Comparison of ENCODE assay signal across 37 mouse cellular contexts in genomic region chr6:97082336-97082735, GRCm38 (mm10). TPM values are rescaled to one million over a fixed set of nuclear protein-coding genes. Genes with fewer than 3 reads are reported as not detected.
"Had no signal": no experiment of that assay in that cellular context is flagged by ENCODE, and none has a peak within 500 bp of the region (broad histone marks: within the 10 kb centered on the region; RNA-seq: fewer than 3 reads in every experiment).

No protein-coding gene starts in this region.

- H3K4me3 ChIP-seq: limb, embryonic 10.5 days; limb, embryonic 12.5 days; limb, embryonic 13.5 days; limb, embryonic 15.5 days; liver, embryonic 12.5 days; liver, embryonic 13.5 days; liver, embryonic 15.5 days; lung, embryonic 15.5 days; megakaryocyte, embryonic 14.5 days; midbrain, embryonic 10.5 days; midbrain, embryonic 12.5 days; midbrain, embryonic 13.5 days; midbrain, embryonic 15.5 days; myocyte; neural tube, embryonic 12.5 days had no signal

- H3K9me3 ChIP-seq: limb, embryonic 10.5 days; limb, embryonic 12.5 days; limb, embryonic 13.5 days; limb, embryonic 15.5 days; liver, embryonic 12.5 days; liver, embryonic 13.5 days; liver, embryonic 15.5 days; lung, embryonic 15.5 days; midbrain, embryonic 12.5 days; midbrain, embryonic 15.5 days; neural tube, embryonic 12.5 days had no signal

- H3K27me3 ChIP-seq: limb, embryonic 13.5 days; liver, embryonic 13.5 days; liver, embryonic 15.5 days; lung, embryonic 15.5 days; midbrain, embryonic 12.5 days; midbrain, embryonic 13.5 days; midbrain, embryonic 15.5 days; neural tube, embryonic 12.5 days had no signal

- H3K4me1 ChIP-seq: limb, embryonic 10.5 days; limb, embryonic 12.5 days; limb, embryonic 13.5 days; limb, embryonic 15.5 days; liver, embryonic 12.5 days; liver, embryonic 13.5 days; liver, embryonic 15.5 days; lung, embryonic 15.5 days; megakaryocyte, embryonic 14.5 days; neural tube, embryonic 12.5 days had no signal

- H3K27ac ChIP-seq: limb, embryonic 10.5 days; limb, embryonic 12.5 days; limb, embryonic 13.5 days; limb, embryonic 15.5 days; liver, embryonic 12.5 days; liver, embryonic 13.5 days; liver, embryonic 14.5 days; liver, embryonic 15.5 days; lung, embryonic 15.5 days; macrophage; midbrain, embryonic 10.5 days; midbrain, embryonic 12.5 days; midbrain, embryonic 13.5 days; midbrain, embryonic 15.5 days; neural tube, embryonic 12.5 days had no signal

- H3K4me2 ChIP-seq: limb, embryonic 12.5 days; limb, embryonic 13.5 days; limb, embryonic 15.5 days; liver, embryonic 11.5 days; liver, embryonic 12.5 days; liver, embryonic 13.5 days; liver, embryonic 15.5 days; lung, embryonic 14.5 days; lung, embryonic 15.5 days; midbrain, embryonic 11.5 days; midbrain, embryonic 12.5 days; midbrain, embryonic 13.5 days; midbrain, embryonic 15.5 days; neural tube, embryonic 12.5 days had no signal

- H3K36me3 ChIP-seq: limb, embryonic 10.5 days; limb, embryonic 12.5 days; limb, embryonic 13.5 days; limb, embryonic 15.5 days; liver, embryonic 12.5 days; liver, embryonic 13.5 days; liver, embryonic 15.5 days; lung, embryonic 15.5 days; midbrain, embryonic 10.5 days; midbrain, embryonic 12.5 days; midbrain, embryonic 13.5 days; midbrain, embryonic 15.5 days; neural tube, embryonic 12.5 days had no signal

- DNase-seq: left cerebral cortex, postnatal 4 days; liver; liver, embryonic 13.5 days; liver, postnatal 0 days; lung, adult 18-20 months; lung, adult 2 months; lung, embryonic 14.5 days; lung, postnatal 10 days; lung, postnatal 14 days; lung, postnatal 36 days; lung, postnatal 4 days; midbrain, embryonic 14.5 days had no signal

- ATAC-seq: liver, embryonic 12.5 days; liver, postnatal 0 days; lung, postnatal 0 days; midbrain, embryonic 13.5 days; midbrain, embryonic 15.5 days; midbrain, embryonic 16.5 days had no signal

- H3K9ac ChIP-seq: limb, embryonic 12.5 days; limb, embryonic 13.5 days; limb, embryonic 15.5 days; liver, embryonic 12.5 days; liver, embryonic 13.5 days; liver, embryonic 14.5 days; liver, embryonic 15.5 days; liver, postnatal 0 days; lung, embryonic 14.5 days; lung, embryonic 15.5 days; midbrain, embryonic 12.5 days; midbrain, embryonic 13.5 days; midbrain, embryonic 15.5 days; neural tube, embryonic 12.5 days had no signal

RNA-seq across cellular contexts. Expression of gene Fam19a4, which starts 22.1 kb away (rescaled TPM):
- total RNA-seq: liver, adult 2 months; megakaryocyte, adult 5-6 weeks; megakaryocyte-erythroid progenitor cell, adult 5-6 weeks; monocyte, adult 5-6 weeks had no signal
- polyA plus RNA-seq: liver, adult 2 months; liver, embryonic 11.5 days; liver, embryonic 12.5 days; liver, embryonic 13.5 days; liver, embryonic 15.5 days; liver, embryonic 16.5 days; liver, postnatal 0 days; lung, embryonic 14.5 days; macrophage; myocyte had no signal
